Comparison of ENCODE assay signal across 8 mouse cellular contexts in genomic region chr1:58579179-58579578, GRCm38 (mm10). TPM values are rescaled to one million over a fixed set of nuclear protein-coding genes. Genes with fewer than 3 reads are reported as not detected.
DNase-seq lines count a peak whose midpoint lies in the region; ATAC-seq and TF ChIP-seq lines count a peak whose summit lies in the region.
"Had no signal": no experiment of that assay in that cellular context is flagged by ENCODE, and none has a peak within 500 bp of the region (broad histone marks: within the 10 kb centered on the region; RNA-seq: fewer than 3 reads in every experiment).

No protein-coding gene starts in this region.

- H3K27ac ChIP-seq in hindbrain, embryonic 10.5 days = no peak overlapping the region
- no peak overlapping the region for H3K27ac ChIP-seq in hindbrain, embryonic 16.5 days (ENCODE audit: low read depth, low read length)
- H3K27ac ChIP-seq: limb, embryonic 12.5 days had no signal

- H3K9me3 ChIP-seq in hindbrain, embryonic 10.5 days = no peaks in the 10 kb centered on the region
- H3K9me3 ChIP-seq in hindbrain, embryonic 16.5 days (ENCODE audit: control insufficient read depth, low read length) = no peaks in the 10 kb centered on the region
- H3K9me3 ChIP-seq in G1E (replicated peaks) = peaks cover 7% of the 10 kb centered on the region
- H3K9me3 ChIP-seq: limb, embryonic 12.5 days had no signal

- H3K4me1 ChIP-seq in hindbrain, embryonic 10.5 days (replicated peaks) = no peaks in the 10 kb centered on the region
- H3K4me1 ChIP-seq in hindbrain, embryonic 16.5 days (ENCODE audit: control insufficient read depth, insufficient read depth, low read depth, low read length) = no peaks in the 10 kb centered on the region
- no peaks in the 10 kb centered on the region for H3K4me1 ChIP-seq in G1E (ENCODE audit: insufficient read depth, low read depth, low read length)
- H3K4me1 ChIP-seq: limb, embryonic 12.5 days had no signal

- H3K27me3 ChIP-seq in hindbrain, embryonic 10.5 days (ENCODE audit: insufficient read depth, poor library complexity, severe bottlenecking) = no peaks in the 10 kb centered on the region
- no peaks in the 10 kb centered on the region for H3K27me3 ChIP-seq in hindbrain, embryonic 16.5 days (replicated peaks; ENCODE audit: control insufficient read depth, insufficient read depth, low read length)
- H3K27me3 ChIP-seq in G1E (ENCODE audit: insufficient read depth, low read length) = no peaks in the 10 kb centered on the region
- H3K27me3 ChIP-seq: limb, embryonic 12.5 days had no signal

- peak; percentile 48; the same call in 1 of the 2 replicates for TF ChIP-seq CTCF in G1E (IDR thresholded peaks at IDR 0.05; ENCODE audit: low read depth, low read length)

- no peak for ATAC-seq in hindbrain, embryonic 16.5 days
- no peak for ATAC-seq in G1E (ENCODE audit: extremely low read depth, insufficient number of reproducible peaks, low FRiP score, poor library complexity, severe bottlenecking)
- no peak; the same call in 1 of the 2 replicates for ATAC-seq in megakaryocyte, adult 5-6 weeks (ENCODE audit: poor library complexity, severe bottlenecking)

- H3K36me3 ChIP-seq in hindbrain, embryonic 10.5 days = no peaks in the 10 kb centered on the region
- no peaks in the 10 kb centered on the region for H3K36me3 ChIP-seq in hindbrain, embryonic 16.5 days (ENCODE audit: control insufficient read depth, insufficient read depth, low read length)
- peaks cover 17% of the 10 kb centered on the region for H3K36me3 ChIP-seq in G1E (replicated peaks)
- H3K36me3 ChIP-seq: limb, embryonic 12.5 days had no signal

- peak; percentile 15 for DNase-seq in hindbrain, embryonic 10.5 days (ENCODE audit: low spot score)
- peak; percentile 60 to 66 for DNase-seq in B cell, adult 2 months
- no peak for DNase-seq in G1E (ENCODE audit: low spot score)
- DNase-seq in kidney, postnatal 4 days = peak; percentile 61 to 69
- peak; percentile 39 for DNase-seq in thymus, postnatal 0 days (ENCODE audit: low spot score)

- no peak overlapping the region for H3K4me2 ChIP-seq in hindbrain, embryonic 16.5 days (ENCODE audit: low read length)
- H3K4me2 ChIP-seq: limb, embryonic 12.5 days had no signal

- H3K9ac ChIP-seq in hindbrain, embryonic 16.5 days (ENCODE audit: low read depth, low read length) = no peak overlapping the region
- H3K9ac ChIP-seq: limb, embryonic 12.5 days had no signal

- H3K4me3 ChIP-seq in hindbrain, embryonic 10.5 days = no peak overlapping the region
- no peak overlapping the region for H3K4me3 ChIP-seq in hindbrain, embryonic 16.5 days (ENCODE audit: low read length)
- no peak overlapping the region for H3K4me3 ChIP-seq in G1E (ENCODE audit: low read depth, low read length)
- H3K4me3 ChIP-seq: limb, embryonic 12.5 days had no signal

- 83% methylated on average over 2 of the region's 2 CpGs for WGBS in hindbrain, embryonic 10.5 days
- WGBS in hindbrain, embryonic 16.5 days = 84% methylated on average over 2 of the region's 2 CpGs

RNA-seq across cellular contexts. Expression of gene Fam126b, which starts 6.9 kb away (rescaled TPM):
- polyA plus RNA-seq in hindbrain, embryonic 10.5 days (2016; fragmentation: Nextera tagmentation; extraction: Ambion mirVana) = 5.7 and 7.0 TPM in 2 replicates
- polyA plus RNA-seq in hindbrain, embryonic 16.5 days (2015; fragmentation: Nextera tagmentation; extraction: Ambion mirVana) = 16.7 and 17.7 TPM in 2 replicates
- total RNA-seq in G1E (2014; fragmentation: Nextera tagmentation) (28.3 and 34.5 TPM in 2 replicates), G1E (2017) (32.9 and 35.0 TPM in 2 replicates)
- polyA plus RNA-seq in G1E (2012) = 7.1 and 10.3 TPM in 2 replicates
- polyA plus RNA-seq in thymus, postnatal 0 days (2015; fragmentation: Nextera tagmentation; extraction: Ambion mirVana) = 6.7 and 7.3 TPM in 2 replicates
- total RNA-seq in megakaryocyte, adult 5-6 weeks (2015) = 12.5 and 13.0 TPM in 2 replicates
- total RNA-seq in megakaryocyte, adult 5-6 weeks (2017) = 14.6 and 23.1 TPM in 2 replicates

RNA-seq across cellular contexts. Expression of gene Ndufb3, which starts 7.0 kb away (rescaled TPM):
- 154 TPM in 2 replicates for polyA plus RNA-seq in hindbrain, embryonic 10.5 days (2016; fragmentation: Nextera tagmentation; extraction: Ambion mirVana)
- 167 and 196 TPM in 2 replicates for polyA plus RNA-seq in hindbrain, embryonic 16.5 days (2015; fragmentation: Nextera tagmentation; extraction: Ambion mirVana)
- total RNA-seq in G1E (2014; fragmentation: Nextera tagmentation) = 34.5 and 57.8 TPM in 2 replicates
- 168 and 172 TPM in 2 replicates for total RNA-seq in G1E (2017)
- 5.8 and 7.5 TPM in 2 replicates for polyA plus RNA-seq in G1E (2012)
- 276 and 280 TPM in 2 replicates for polyA plus RNA-seq in thymus, postnatal 0 days (2015; fragmentation: Nextera tagmentation; extraction: Ambion mirVana)
- total RNA-seq in megakaryocyte, adult 5-6 weeks (2015) = 147 and 149 TPM in 2 replicates
- 84.0 and 115 TPM in 2 replicates for total RNA-seq in megakaryocyte, adult 5-6 weeks (2017)

Comparison
In these comparisons a context has a peak if more than half of its experiments do, and no peak if none do; other contexts are left out.
1. RNA of gene Ndufb3, which starts 7.0 kb away (polyA plus RNA-seq): 276 to 280 TPM in thymus, postnatal 0 days, 167 to 196 TPM in hindbrain, embryonic 16.5 days and 154 TPM in hindbrain, embryonic 10.5 days; 5.8 to 7.5 TPM in G1E; every median in the first group is over 10 times any median in the second.